Mouse (Mus musculus) gastrocnemius, adult 2 months (tissue): ENCODE results near the gene Hoxd9. TPM values are rescaled to one million over a fixed set of nuclear protein-coding genes. Genes with fewer than 3 reads are reported as not detected.

Experiments used
- DNase-seq: peaks from one replicate; pipeline ENCODE4 v3.0.0; 2022
- H3K27ac ChIP-seq: fragments of 200-600 bp; 2 replicates; pipeline ENCODE4 v1.8.1; 2022; ENCODE audit warnings: mild to moderate bottlenecking
- H3K4me3 ChIP-seq: fragments of 200-600 bp; 2 replicates; pipeline ENCODE4 v1.8.1; 2022; ENCODE audit warnings: mild to moderate bottlenecking, moderate library complexity
- CTCF ChIP-seq: fragments of 200-600 bp; IDR thresholded peaks from 2 replicates; pipeline ENCODE4 v1.8.1; 2022; ENCODE audit warnings: antibody characterized with exemption, mild to moderate bottlenecking, moderate library complexity
- intact Hi-C: fragments of 180-260 bp; cut with DNase I; formaldehyde crosslinking; loops from one replicate; pipeline ENCODE4 v1.15.1; 2025
- total RNA-seq, 2 experiments: library from RNA; stranded (reverse); gene quantifications; 2 replicates each; pipeline ENCODE4 v1.2.3; 2021

Hoxd9 gene
- total RNA-seq, 2 experiments from 2014 or later = 15.8 to 19.1 TPM

GRCm38 (mm10) chr2:74720384-74720783 is 22.9 kb downstream of the Hoxd9 start:
- DNase-seq = no peak
- TF ChIP-seq CTCF = no peak
- Histone ChIP-seq H3K27ac (no peak overlapping the region), H3K4me3 (no peak overlapping the region)
- intact Hi-C loops = no loop called here

- TF ChIP-seq CTCF = no peak
- intact Hi-C loops = no loop called here
- Histone ChIP-seq H3K4me3 (no peak overlapping the region), H3K27ac (no peak overlapping the region)
- no peak for DNase-seq
Measured at GRCm38 (mm10) chr2:74720955-74721491, 23.5 kb downstream of the Hoxd9 start.

- TF ChIP-seq CTCF = no peak
- Histone ChIP-seq H3K27ac (0 out of 2 replicates have a peak overlapping the region, but pooled peaks have one; percentile 9), H3K4me3 (peak overlapping the region; percentile 33)
- no peak for DNase-seq
- intact Hi-C loops = no loop called here
Measured at GRCm38 (mm10) chr2:74721882-74722281, 24.4 kb downstream of the Hoxd9 start.

GRCm38 (mm10) chr2:74722949-74723348 is 25.4 kb downstream of the Hoxd9 start:
- H3K4me3 ChIP-seq = no peak overlapping the region
- DNase-seq = no peak
- TF ChIP-seq CTCF = no peak
- intact Hi-C loops = no loop called here
- no peak overlapping the region for H3K27ac ChIP-seq

- no peak for DNase-seq
- intact Hi-C loops = no loop called here
- no peak overlapping the region for H3K27ac ChIP-seq
- no peak overlapping the region for H3K4me3 ChIP-seq
- TF ChIP-seq CTCF = no peak
Measured at GRCm38 (mm10) chr2:74724244-74725015, 26.9 kb downstream of the Hoxd9 start.

- no peak for TF ChIP-seq CTCF
- intact Hi-C loops = no loop called here
Measured at GRCm38 (mm10) chr2:74725171-74725570, 27.6 kb downstream of the Hoxd9 start.

GRCm38 (mm10) chr2:74726551-74726950 is 29.0 kb downstream of the Hoxd9 start, which contains the start of gene Gm28230:
Gene Gm28230 (plus strand): TSS chr2:74726728.
- intact Hi-C loops = no loop called here

More at GRCm38 (mm10) chr2:74725171-74725570, 27.6 kb downstream of the Hoxd9 start:
- no peak for DNase-seq
- Histone ChIP-seq H3K27ac (no peak overlapping the region), H3K4me3 (no peak overlapping the region)

GRCm38 (mm10) chr2:74726973-74727639 is 29.6 kb downstream of the Hoxd9 start:
- TF ChIP-seq CTCF = no peak
- DNase-seq = no peak
- intact Hi-C loops = no loop called here
- no peak overlapping the region for H3K27ac ChIP-seq
- peak overlapping the region; percentile 65 for H3K4me3 ChIP-seq

More at GRCm38 (mm10) chr2:74726551-74726950, 29.0 kb downstream of the Hoxd9 start, which contains the start of gene Gm28230:
- Histone ChIP-seq H3K27ac (no peak within 1 kb of the TSS), H3K4me3 (peak within 1 kb of the TSS; percentile 65)
- TF ChIP-seq CTCF = no peak
- DNase-seq = no peak

- Histone ChIP-seq H3K27ac (no peak overlapping the region), H3K4me3 (peak overlapping the region; percentile 65)
- no peak for TF ChIP-seq CTCF
- intact Hi-C loops = no loop called here
- no peak for DNase-seq
Measured at GRCm38 (mm10) chr2:74727640-74728302, 30.2 kb downstream of the Hoxd9 start.

- Histone ChIP-seq H3K4me3 (no peak overlapping the region), H3K27ac (no peak overlapping the region)
- no peak for DNase-seq
- no peak for TF ChIP-seq CTCF
- intact Hi-C loops = no loop called here
Measured at GRCm38 (mm10) chr2:74728303-74728680, 30.8 kb downstream of the Hoxd9 start.

- no peak overlapping the region for H3K4me3 ChIP-seq
- intact Hi-C loops = no loop called here
- TF ChIP-seq CTCF = no peak
- no peak overlapping the region for H3K27ac ChIP-seq
- no peak for DNase-seq
Measured at GRCm38 (mm10) chr2:74730331-74730730, 32.8 kb downstream of the Hoxd9 start.

GRCm38 (mm10) chr2:74731055-74731454 is 33.5 kb downstream of the Hoxd9 start:
- no peak for TF ChIP-seq CTCF
- intact Hi-C loops = no loop called here
- DNase-seq = no peak
- Histone ChIP-seq H3K27ac (no peak overlapping the region), H3K4me3 (no peak overlapping the region)
